Mouse (Mus musculus): ENCODE data around the gene Pcsk7.

Pcsk7 gene

GRCm38 (mm10) chr9:45939794-45940193, 33.5 kb downstream of the Pcsk7 start:
- DNase-seq: no peak

DNA sequence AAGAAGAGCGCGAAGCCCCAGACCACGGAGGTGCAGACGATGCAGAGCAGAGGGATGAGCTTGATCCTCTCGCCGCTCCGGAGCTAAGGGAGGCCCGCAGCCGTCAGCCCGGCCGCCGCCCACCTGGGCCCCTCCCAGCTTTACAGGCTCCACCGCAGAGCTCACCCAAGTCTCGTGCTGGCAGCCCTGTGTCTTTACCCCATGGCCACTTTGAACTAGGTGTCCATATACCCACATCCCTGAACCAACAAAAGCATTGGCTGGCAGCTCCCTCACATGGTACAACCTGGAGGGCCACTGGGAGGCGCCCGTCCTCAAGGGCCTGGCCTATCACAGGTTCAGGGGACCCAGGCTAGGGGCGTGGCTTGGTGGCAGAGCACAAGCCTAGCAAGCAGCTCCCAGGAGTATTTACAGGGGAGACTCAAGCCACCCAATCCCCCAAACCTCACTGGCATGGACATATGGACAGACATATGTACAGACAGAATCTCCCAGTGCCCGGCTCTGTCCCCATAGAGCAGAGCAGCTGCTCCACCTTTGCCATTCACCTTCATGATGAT, 35.1 kb downstream of the Pcsk7 start:
- DNase-seq: no peak

DNA sequence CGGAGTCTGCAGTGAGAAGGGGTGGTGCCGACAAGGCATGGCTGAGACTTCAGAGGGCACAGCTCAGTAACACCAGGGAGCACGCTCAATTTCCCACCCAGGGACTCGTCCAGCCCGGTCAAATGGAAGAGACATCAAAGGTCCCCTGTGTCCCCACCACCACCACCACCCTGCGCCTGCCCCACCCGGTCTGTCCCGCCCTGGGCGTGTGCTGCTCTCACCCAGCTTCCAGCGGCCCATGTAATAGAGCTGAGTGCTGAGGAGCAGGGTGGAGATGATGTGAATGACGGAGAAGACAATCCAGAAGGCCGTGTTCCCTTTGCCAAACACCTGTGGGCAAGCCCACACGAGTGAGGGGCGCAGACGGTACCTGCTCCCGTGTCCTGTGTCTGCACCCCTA, 36.2 kb downstream of the Pcsk7 start:
- DNase-seq: no peak

DNA sequence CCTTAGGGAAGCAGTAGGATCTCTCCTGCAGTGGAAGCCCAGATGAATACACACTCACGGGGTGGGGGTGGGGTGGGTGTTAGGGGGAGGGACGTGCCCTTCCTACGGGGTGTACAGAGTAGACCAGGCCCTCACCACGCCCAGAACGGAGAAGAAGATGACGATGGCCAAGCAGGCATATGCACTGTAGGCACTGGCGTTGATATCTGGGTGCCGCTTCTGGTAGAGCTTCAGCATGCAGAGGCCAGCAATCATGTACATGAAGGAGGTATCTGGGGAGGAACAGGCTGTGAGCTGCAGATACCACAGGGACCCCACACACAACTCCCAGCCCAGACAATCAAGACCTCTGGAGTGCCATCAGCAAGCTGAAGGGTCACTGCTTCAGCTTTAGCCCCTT, 36.6 kb downstream of the Pcsk7 start:
- no peak for DNase-seq

- no peak for DNase-seq
Measured at GRCm38 (mm10) chr9:45943628-45944505, 37.6 kb downstream of the Pcsk7 start.

- DNase-seq: peak; percentile 83
Measured at GRCm38 (mm10) chr9:45944506-45945400, 38.5 kb downstream of the Pcsk7 start.

DNA sequence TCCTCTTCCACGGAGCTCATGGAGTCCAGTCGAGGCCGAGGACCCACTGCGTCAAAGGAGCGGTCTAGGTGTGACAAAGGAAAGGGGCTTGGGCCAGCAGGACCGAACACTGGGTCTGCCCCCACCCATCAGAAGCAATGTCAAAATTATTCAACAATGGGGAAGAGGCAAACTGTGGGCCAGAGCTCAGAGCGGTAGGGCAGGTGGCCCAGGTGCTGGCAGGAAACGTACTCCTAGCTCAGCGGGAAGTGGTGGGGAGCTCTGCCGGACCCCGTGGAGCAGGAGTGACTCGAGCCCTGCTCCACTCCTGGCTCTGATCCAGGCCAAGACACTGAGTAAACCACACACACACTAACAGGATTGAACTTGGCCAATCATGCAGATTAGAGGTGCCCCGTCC, 39.4 kb downstream of the Pcsk7 start:
- peak; percentile 59 for DNase-seq

DNA sequence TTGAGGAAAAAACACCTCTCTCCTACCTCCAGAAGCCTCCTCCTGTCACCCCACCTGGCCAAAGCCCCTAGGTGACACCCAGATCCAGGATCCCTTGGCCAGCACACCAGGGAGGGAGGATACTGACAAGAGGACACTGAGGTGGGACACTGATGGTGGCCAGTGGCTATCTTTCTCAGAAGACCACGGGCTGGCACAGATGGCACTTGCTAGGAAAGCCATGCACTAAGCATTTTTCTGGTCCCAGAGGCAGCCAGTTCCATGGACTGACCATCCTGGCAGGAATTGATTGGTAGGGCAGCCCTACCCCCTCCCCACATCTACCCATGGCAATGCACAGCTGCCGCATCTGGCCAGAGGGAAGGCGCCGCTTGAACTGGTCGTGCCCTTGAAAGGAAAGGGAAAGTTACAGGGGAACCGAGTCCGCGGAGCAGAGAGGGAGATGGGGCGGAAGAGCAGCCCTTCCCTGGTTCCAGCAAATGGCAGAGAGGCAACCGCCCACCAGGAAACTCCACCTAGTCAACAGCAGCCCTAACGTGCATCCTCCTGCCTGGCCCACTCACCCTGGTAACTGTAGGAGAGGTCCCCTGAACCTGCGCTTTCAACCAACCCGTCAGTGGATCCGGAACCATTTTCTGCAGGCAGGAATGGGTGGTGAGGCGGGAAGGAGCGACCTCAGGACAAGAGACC, 40.0 kb downstream of the Pcsk7 start:
- DNase-seq: no peak

DNA sequence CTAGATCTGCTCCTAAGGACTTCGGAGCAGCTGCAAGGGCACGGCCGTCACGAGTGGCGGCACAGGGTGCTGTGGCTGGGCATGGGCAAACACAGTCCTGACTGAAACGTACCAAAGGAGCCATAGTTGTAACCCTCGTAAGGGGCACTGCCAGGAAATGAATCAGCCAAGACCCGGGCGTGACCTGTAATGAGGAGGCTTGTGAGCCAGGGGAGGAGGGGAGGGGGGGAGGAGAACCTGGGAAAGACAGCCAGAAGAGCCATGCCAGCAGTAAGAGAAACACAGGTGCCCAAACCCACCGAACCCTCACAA, 40.5 kb downstream of the Pcsk7 start:
- no peak for DNase-seq

DNA sequence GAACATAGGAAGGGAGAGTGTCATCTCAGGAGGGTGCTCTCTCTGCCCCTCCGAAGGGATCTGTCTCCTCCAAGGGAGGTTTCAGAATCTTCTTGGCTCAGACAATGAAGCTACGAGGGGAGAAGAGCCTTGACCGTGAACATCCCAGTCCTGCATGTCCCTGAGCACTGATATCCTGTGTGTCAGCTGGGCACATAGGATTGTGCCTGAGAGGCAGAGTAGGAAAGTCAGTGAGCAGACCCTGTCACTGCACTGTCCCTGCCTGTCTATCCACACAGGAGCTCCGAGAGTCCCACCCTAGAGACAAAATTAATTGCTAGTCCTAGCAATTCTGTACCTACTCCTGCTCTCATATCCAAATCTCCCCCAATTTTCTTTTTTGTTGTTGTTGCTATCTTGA, 45.8 kb downstream of the Pcsk7 start:
- no peak for DNase-seq

DNA sequence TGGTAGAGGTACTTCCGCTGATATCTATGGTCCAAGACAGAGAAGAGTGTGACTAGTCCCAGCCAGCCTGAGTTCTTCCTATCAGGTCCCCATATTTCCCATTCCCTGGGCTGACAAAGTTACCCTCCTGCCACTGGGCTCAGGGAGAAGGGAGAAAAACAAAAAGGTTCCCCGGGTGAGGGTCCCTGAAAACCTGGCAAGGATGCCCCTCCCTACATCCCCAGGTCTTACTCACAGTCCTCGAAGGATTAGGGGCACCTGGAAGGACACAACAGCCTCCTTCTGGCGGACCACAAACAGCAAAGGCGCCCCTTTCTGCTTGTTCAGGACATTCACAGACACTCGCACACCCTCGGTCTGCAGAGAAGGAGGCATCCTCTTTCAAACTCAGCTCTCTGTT, 46.6 kb downstream of the Pcsk7 start:
- DNase-seq: no peak

DNA sequence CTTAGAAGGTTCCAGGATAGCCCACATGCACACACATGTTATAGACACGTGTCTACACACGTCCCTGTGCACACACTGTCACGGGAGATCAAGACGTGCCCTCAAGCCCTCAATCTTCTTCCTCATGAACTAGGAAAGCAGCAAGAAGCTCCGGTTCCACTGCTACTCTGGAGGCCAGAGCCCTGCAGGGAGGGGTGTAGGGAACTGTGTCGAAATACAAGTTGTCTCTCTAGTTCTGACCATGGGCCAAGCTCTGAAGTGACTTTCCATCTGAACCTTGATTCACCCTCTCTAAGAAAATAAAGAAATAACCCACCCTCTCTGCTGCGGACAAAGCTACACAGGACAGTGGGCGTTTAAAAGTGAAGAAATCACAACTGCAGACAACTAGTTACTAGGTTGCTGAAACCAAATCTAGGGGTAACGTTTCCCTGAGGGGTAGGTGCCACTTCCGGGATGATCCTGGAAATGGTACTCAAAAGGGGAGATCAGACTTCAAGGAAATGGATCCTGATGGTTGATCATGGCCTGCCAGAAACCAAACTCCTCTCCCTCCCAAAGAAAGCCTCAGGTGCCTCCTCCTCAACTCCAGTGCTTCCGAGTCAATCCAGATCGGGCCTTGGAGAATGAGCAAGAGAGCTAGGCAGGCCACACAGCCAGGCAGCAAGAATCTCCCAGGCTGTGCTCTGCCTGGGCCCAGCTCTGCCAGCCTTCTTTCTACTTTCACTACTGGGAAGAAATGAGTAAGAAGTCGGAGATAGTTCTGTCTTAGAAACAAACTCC, 47.4 kb downstream of the Pcsk7 start:
- DNase-seq: no peak

DNA sequence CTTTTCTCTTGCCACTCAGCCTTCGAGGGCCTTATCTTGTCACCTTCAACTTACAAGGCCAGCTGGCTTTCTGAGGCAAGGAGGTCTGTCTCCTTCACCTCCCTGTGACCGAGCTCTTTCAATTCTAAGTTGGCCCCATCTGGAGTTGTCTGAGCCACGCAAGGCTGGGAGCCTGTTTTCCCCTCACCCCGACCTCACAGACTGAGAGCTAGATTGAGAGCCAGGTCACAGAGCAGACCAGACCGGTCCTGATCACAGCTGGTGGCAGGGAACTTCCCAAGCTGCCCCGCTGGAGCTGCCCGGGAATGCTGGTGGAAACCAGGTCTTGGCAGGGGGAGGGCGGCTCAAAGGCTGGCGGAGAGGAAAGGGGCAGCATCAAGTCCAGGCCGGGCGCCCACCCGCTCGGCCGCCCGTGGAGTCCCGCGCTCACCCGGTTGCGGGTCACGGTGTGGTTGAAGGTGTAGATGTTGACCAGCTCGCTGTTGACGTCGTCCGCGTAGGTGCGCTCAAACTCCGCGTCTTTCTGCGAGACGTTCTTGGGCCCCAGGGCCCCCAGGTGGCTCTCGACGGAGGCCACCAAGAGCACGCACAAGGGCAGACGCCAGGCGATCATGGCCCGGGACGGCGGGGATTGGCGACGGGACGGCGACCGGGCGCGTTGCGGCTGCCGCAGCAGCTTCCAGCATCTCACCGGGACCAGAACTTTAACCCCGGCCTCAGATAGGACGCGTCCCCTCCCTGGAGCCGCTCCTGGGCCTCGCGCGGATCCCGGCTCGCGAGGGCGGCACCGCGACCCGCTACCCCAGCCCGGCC, 48.2 kb downstream of the Pcsk7 start:
- no peak for DNase-seq

GRCm38 (mm10) chr9:45955107-45955963, 49.0 kb downstream of the Pcsk7 start, which contains the start of gene Sidt2:
TSS of gene Sidt2 (minus strand) at chr9:45955258.
- peak; percentile 90 for DNase-seq

DNA sequence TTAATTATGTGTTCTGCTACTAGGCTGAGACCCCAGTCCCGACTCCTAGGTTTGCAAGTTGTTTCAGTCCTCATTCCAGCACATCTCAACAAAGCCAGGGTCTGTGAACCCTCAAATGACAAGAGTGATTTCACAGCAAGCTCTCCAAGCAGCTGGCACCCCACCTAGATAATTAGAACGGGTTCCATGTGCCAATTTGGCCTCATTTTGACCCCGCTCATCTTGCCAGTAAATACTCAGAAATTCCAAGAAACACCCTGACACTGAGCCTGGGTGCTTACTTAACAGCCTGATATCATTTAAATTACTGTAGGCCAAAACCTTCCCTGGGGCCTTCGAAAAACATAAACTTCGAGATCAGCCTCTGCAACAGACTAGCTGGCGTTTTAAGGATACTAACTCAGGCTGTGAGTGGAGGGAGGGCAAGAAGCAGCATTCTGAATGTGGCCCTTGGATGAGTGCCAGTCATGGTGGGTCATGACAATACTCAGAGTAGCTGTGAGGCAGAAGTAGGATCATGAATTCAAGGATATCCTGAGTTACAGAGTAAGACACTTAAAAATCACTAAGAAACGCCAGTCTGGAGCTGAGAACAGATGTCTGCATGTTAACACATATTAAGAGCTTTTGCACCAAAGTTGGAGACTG, 51.9 kb downstream of the Pcsk7 start:
- no peak for DNase-seq

GRCm38 (mm10) chr9:45958851-45959250, 52.6 kb downstream of the Pcsk7 start:
- DNase-seq: no peak

- DNase-seq: no peak
Measured at GRCm38 (mm10) chr9:45959661-45960060, 53.4 kb downstream of the Pcsk7 start.

- DNase-seq: no peak
Measured at GRCm38 (mm10) chr9:45961855-45962254, 55.6 kb downstream of the Pcsk7 start.

GRCm38 (mm10) chr9:45963577-45963976, 57.3 kb downstream of the Pcsk7 start:
- DNase-seq: no peak

- peak; percentile 24 for DNase-seq
Measured at GRCm38 (mm10) chr9:45976884-45977283, 70.6 kb downstream of the Pcsk7 start.
